Mouse (Mus musculus) spleen, embryonic (tissue): ENCODE results near the gene Eva1c.

Source experiments
- CTCF ChIA-PET: fragments of 350-600 bp; sonication (Branson Sonifier 250); formaldehyde crosslinking; loops from one replicate; lab custom pipeline; 2022; lab: Charles Lee

Gene Eva1c

DNA sequence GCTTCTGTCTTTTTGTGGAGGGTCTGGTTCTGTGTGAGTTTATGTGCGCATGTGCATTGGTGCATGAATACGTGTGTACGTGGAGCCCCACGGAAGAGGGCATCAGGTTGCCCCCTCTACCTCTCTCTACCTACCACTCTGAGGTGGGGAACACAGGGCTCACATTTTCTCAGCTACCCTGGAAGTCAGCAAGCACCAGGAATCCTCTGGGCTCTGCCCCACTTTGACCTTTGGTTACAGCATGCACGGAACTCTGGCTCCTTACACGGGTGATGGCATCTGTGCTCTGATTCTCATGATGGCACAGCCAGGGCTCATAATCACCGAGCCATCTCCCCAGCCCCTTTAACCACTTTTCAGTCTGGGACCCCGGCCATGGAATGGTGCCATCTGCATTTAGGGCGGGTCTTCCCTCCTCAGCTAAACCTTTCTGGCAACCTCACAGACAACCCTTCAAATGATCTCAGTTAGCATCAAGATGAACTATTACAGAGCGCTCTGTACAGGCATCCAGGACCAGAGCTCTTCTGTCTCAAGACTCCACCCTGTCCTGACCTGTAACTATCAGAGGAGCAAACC, 37.0 kb downstream of the Eva1c start:
- CTCF ChIA-PET: no interaction called here

DNA sequence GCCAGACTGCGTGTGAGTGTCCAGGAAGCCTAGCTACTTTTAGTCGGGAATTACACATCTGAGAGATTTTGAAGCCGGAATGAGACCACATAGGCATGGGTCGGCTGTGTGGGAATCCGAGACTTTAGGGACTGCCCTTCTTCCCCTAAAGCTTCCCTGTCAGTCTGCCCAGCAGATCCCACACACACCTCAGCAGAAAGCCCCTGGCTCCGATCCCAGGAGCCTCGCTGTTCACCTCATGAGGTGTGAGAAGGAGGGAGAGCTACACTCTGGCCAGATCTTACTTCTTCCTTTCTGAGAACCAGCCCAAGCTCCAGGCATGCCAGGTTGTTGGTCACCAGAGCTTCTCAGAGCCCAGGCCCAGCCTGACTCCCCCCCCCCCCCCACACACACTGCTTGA, 38.2 kb downstream of the Eva1c start:
- CTCF ChIA-PET: no interaction called here

DNA sequence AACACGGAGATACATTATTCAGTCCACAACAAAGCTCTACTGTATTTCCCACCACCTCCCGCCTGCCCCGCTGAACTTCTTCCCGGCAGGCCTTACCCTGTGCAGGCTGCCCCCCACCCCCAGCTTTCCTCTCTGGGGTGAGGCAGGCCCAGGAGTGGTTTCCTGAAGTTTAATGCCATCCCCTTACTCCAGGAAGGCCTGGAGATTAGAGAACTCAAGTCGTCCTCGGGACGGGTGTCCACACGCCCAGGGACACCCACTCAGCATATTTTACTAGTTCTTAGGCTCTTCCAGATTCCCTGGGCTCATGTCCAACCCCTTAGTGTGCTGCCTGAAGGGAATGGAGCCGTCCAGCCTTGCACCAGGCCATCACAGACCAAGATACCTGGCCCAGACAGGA, 39.1 kb downstream of the Eva1c start:
- CTCF ChIA-PET: no interaction called here

DNA sequence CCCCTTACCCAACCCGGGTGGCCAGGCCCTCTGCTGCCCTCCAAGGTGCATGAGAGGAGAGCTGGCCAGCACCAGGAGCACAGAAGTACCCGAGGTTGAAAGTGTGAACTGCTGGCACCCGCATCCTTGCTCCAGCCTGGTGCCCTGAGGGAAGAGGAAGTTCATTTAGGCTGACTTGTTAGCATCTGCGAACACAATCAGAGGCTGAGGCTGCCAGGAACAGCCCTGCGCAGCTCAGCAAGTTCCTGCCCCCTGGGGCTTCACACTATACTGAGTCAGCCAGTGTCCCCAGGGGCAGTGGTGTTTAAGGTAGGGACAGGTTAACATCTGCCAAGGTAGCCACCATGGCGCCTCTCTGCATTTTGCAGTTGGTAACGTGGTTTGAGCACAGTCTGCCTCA, 41.6 kb downstream of the Eva1c start:
- CTCF ChIA-PET: no interaction called here

DNA sequence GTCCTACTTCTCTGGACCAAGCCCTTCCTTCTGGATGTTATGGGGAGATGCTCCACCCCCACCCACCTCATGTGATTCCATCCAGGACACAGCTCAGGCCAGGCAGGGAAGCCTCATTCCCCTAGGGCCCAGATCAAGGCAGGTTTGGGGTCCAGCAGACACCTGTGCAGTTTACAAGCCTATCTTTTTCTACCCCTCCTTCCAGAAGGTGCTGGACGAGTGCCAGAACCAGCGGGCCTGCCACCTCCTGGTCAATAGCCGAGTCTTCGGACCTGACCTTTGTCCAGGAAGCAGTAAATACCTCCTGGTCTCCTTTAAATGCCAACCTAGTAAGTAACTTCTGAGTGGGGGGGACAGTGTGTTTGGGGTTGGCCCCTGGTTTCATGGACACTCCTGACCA, 42.8 kb downstream of the Eva1c start:
- CTCF ChIA-PET: no interaction called here

GRCm38 (mm10) chr16:90872936-90873335, 46.4 kb downstream of the Eva1c start:
- CTCF ChIA-PET: no interaction called here

GRCm38 (mm10) chr16:90874536-90874935, 48.0 kb downstream of the Eva1c start:
- CTCF ChIA-PET: no interaction called here

DNA sequence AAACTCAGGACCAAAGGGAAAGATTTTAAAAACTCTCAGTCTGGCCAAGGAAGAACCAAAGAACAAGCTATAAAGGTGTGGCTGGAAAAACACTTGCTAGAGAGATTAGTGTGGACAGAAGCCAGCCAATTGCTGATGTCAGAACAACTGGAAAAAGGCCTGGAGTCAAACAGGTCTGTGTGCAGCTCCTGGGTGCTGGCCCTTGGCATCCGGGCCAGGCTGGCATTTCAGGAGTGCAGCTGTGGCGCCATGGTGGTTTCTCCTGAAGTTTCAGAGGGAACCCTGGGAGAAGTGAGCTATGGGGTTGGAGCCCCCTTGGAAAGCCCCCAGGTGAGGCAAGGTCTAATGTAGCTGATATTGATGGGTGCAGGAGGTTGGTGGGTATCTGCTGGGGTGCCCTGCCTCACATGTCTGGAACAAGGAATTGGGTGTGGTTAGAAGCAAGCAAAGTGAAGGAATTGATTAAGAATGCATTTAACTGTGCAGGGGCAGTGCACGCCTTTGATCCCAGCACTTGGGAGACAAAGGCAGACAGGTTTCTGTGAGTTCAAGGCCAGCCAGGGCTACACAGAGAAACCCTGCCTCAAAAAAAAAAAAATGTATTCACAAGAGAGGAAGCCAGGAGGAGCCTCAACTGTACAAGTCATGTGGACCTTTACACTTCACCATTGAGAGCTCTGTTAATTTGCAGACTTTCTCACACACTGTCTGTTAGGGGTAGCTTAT, 51.8 kb downstream of the Eva1c start:
- CTCF ChIA-PET: no interaction called here

GRCm38 (mm10) chr16:90882501-90882977, 56.0 kb downstream of the Eva1c start:
- CTCF ChIA-PET: no interaction called here

DNA sequence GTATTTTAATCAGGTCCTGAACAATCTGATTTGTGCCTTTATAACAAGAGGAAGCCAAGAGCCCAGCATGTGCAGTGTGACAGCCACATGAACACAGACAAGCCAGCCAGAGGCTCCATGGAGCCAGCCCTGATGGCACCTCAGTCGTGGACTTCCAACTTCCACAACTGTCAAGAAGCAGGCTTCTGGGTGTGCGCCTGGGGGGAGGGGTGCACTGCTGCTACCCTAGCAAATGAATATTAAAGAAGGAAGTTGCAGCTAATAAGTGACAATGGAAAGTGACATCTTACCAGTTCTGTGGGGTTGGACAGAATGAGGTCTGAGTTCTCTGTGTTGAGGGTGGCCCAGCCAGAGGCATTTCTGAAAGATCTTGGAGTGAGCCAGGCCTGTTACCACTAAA, 58.8 kb downstream of the Eva1c start:
- CTCF ChIA-PET: no interaction called here

DNA sequence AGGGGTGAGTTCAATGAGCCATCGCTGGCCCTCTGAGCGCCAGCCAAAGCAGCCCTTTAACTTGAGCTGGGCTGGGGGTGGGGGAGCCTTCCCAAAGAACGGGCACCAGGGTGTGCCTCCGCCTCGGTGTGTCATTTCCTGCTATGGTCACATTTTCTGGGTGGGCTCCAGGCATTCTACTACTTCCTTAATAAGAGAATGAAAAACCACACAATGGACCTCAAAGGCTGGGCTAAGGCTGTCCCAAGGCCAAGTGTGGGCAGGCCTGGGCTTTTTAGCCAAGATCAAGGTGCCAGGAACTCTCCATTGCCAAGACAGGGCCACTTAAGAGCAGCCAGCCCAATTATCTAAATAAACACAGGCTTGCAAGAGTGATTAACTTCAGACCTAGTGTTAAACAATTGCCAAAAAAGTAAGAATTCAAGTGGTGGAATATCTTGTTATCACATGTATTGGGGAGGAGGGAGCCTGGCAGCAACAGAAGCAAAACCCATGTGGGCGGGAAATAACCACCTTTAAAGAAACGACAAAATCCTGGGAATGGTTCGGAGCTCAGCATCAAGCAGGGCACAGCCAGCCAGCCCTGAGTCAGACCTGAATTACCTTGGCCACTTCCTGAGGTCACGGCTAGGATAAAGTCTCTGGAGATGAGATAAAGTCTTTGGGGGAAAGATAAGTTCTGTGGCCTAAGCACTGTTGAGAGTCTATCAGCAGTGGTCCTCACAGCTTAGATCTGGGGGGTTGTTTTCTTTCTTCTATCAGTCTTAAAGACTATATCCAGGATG, 59.5 kb downstream of the Eva1c start:
- CTCF ChIA-PET: no interaction called here

DNA sequence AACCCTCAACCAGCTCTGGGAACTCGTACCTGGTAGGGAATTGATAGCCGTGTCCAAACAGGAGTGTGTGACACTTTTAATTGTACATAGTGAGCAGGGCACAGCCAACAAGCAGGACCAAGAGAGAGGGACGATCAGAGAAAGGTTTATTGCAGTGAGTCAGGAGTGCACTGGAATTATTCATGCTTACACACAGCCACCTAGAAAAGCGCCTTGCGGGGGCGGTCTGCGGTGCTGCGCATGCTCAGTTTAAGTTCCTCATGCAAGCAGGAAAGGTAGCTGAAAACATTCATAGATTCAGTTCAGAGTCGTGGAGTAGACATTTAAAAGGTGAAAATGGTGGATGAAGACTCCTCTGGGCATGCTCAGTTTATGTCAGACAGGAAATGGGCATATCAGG, 64.2 kb downstream of the Eva1c start:
- CTCF ChIA-PET: no interaction called here

- CTCF ChIA-PET: no interaction called here
Measured at GRCm38 (mm10) chr16:90891601-90892000, 65.1 kb downstream of the Eva1c start.

- CTCF ChIA-PET: no interaction called here
Measured at GRCm38 (mm10) chr16:90892081-90892480, 65.6 kb downstream of the Eva1c start.

DNA sequence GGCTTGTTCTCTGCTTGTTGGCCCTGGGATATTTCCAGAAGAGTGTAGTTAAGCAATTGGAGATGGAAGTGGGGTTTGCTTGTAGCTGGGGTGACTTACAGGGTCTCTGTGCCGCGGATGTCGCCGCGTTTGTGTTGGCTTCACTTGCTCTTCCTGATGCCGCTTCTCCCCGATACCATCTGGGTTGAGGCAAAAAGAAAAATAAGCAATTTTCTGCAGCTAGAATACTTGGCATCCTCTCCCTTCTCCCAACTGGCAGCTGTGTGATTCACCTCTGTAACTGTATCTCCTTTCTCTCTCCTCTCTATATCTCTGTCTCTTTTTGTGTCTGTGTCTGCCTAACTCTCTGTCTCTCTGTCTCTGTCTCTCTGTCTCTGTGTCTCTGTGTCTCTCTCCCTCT, 66.5 kb downstream of the Eva1c start:
- CTCF ChIA-PET: no interaction called here

DNA sequence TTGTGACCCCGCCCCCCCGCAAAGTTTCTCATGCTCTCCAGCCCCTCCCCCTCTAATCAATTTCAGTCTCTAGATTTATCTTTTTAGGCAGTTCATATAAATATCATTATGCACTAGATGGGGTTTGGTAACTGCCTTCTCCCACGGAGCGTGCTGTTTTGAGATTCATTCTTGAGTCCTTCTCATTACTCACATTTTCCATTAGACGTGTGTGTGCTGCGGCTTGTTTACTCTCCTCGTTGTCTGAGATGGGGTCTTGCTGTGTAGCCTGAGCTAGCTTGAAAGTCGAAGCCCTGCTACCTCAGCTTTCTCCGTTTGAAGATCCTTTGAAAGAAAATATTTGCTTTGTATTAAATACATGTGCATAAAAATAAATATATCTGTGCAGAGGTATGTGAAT, 67.3 kb downstream of the Eva1c start:
- CTCF ChIA-PET: no interaction called here

- CTCF ChIA-PET: no interaction called here
Measured at GRCm38 (mm10) chr16:90897651-90898050, 71.1 kb downstream of the Eva1c start.

DNA sequence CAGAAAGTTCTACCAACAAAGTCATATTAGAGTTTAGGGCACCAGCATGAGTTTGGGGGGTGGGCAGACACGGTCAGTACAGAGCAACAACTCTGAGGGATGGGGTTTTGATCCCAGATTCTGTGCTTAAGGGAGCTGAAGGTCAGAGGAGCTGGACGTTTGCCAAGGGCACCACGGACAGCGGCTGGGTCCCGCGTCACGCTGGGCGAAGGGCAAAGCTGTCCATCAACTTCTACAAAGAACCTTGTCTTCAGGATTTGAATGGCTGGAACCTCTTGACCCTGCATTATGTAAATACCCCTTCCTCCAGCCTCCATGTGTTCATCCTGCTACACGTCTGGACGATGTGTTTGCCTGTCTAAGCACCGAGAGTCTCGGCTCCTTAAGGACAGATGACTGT, 73.0 kb downstream of the Eva1c start:
- CTCF ChIA-PET: no interaction called here

DNA sequence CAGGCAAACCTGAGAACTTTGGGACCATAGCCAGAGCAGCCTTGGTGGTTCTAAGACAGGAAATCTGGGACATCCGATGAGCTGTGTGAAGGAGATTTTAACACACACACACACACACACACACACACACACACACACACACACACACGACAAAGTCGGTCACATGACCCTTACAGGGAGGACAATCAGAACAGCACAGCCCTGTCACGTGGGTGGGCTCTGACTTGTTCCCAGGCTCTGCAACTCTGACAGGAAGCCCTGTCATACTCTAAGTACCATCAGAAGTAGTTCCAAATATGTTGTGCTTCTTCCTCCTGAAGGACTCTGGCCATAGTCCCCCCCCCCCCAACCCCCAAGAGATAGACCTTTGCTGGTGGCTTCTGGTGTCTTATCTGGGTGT, 74.8 kb downstream of the Eva1c start:
- CTCF ChIA-PET: no interaction called here

DNA sequence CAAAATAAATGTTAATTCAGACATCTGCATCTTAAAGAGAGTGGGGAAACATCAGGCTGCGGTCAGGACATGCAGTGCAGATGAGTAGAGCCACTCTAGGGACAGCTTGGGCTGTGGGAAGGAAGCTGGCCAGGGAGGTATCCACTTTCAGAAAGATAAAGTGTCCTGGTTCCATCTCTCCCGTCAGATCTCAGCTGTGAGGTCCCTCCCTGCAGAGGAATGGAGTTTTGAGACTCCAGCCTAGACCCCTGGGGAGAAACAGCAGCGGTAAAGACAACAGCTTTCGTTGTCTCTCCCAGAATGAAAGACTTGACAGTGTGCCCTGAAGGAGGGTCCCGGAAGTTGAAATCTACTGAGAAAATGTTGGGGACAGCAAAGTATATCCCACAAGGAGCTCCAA, 76.8 kb downstream of the Eva1c start:
- CTCF ChIA-PET: no interaction called here

DNA sequence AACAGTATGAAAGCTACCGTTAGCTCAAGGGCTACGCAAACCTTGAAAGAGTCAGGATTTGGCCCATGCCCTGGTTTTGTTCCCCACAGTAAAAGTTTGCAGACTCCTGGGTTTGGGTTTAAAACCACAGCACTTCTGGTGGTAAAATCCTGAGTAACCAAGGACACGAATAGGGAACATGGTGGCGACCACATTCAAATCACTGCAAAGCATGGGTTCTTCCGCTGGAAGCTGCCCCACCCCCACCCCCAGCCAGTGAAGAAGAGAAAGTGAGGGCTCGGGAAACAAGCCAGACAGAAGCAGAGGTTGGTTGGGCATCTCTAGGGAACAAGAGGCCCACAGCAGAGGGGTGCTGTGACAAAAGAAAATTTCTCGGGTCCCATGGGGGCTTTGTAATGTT, 80.7 kb downstream of the Eva1c start:
- CTCF ChIA-PET: no interaction called here

GRCm38 (mm10) chr16:90910855-90911533, 84.5 kb downstream of the Eva1c start:
- CTCF ChIA-PET: no interaction called here
